Mouse (Mus musculus): ENCODE measurements at regions not wholly inside any gene's neighbourhood (a gene's known extent, or its start where the extent isn't known, plus 50 kb on each side); places are given as distances from the start of the nearest gene placed in this dataset.

DNA sequence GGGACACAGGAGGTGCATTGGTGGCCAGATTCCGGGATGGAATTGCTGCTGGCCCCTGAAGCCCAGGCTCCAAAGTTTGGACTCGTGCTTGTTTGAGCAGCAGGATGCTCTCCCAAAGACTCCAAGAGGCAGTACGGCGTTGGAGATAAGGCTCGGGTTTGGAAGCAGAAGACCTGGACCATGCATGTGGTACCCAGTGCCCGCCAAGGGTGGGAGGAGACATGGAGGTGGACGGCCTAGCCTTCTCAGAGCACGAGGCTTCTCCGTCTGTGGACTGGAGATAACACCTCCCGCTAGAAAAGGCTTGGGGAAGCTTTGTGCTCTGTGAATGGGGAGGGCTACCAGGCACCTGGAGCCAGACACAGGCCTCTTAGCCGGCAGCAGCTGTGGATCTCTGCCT lies 271.7 kb downstream of the Rps6kc1 start:
- no peak for DNase-seq

DNA sequence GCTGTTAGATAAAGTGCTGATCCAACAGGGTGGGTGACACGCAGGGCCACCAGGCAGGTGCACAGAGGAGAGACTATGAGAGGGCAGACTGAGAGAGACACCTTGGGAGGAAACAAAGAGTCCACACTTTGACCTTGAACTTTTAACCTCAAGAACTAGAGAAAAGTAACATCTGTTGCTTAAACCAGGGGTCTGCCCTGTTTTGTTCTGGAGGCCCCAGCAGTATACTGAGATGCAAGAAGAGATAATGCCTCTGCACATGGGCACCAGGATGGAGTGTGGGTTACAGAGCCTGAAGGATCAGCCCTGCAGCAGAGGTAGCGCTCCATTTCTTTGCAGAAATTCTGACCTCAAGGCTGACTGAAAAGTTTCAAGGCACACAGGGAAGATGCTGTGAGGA lies 276.6 kb downstream of the Rps6kc1 start:
- no peak for DNase-seq

DNA sequence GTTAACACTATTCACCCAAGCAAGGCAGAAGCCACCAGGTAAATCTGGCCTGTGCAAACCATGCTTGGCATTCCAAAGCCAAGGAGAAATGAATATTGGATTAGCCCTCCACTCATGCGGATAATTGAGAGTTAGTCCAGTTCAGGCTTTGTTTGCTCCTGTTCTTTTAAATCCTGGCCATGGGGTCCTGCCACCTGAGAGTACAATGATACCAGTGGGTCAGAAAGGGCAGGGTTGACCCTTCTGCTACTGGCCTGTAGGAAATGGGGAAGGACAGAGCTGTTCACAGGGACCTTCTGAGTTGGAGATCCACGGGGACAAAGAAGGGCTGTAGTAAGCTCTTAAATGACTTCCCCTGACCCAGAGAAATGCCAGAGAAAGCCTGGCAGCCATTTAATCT lies 279.9 kb downstream of the Rps6kc1 start:
- no peak for DNase-seq

DNA sequence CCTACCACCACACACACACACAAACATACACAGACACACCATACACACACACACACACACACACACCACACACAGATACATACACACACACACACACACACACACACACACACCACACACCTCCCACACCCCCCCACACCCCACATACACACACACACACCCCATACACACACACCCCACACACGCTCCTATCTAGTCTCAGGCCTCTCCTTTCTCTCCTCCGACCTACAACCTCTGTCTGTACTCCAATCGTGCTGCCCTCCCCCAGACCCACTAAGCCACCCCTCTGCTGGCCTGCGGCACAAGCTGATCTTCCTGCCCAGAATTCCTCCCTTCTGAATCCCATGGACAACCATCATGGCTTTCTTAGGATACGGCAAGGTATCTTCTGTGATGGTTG lies 281.4 kb downstream of the Rps6kc1 start:
- DNase-seq = no peak

- DNase-seq = no peak
Observed at GRCm38 (mm10) chr1:190623916-190624315, 287.7 kb downstream of the Rps6kc1 start.

DNA sequence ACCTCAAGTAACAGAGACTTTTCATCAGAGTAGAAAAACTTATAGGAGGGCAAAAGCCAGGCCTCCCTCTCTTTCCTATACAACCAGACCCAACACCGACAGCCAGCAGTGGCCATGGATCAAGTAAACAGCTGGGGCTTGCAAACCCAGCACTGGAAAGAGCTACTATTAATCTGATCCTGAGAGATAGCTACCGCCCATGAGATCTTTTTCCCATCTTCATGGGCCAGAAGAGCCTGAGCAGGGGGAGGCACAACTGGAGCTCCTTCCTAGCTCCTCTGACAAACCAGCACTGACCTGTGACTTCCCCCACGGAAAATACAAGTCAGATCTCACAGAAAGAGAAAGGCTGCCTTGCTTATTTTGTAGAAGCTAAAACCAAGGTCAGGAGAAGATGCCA lies 311.1 kb downstream of the Rps6kc1 start:
- no peak for DNase-seq

DNA sequence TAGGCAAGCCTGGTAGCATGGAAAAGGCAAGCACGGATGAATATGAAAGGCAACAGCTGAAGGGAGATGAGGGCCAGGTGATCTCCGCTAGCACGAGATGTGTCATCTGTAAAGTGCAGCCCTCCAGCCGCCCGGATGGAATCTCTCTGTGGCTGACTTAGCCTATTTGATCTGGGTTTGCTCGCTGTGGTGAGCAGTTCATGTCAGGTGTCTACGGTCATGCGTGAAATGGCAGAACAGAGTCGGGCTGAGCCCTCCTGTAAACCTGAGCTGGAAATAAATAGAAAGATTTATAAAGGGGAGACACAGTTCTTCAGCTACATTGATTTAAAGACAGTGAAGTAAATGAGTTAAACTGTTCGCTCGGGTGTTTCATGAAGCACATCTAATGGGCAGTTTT lies 311.9 kb downstream of the Rps6kc1 start:
- no peak for DNase-seq

- DNase-seq = no peak
Observed at GRCm38 (mm10) chr1:190596209-190596608, 315.4 kb downstream of the Rps6kc1 start.

GRCm38 (mm10) chr1:190591621-190592020 lies 319.9 kb downstream of the Rps6kc1 start:
- no peak for DNase-seq

GRCm38 (mm10) chr1:190589586-190589985 lies 322.0 kb downstream of the Rps6kc1 start:
- no peak for DNase-seq

DNA sequence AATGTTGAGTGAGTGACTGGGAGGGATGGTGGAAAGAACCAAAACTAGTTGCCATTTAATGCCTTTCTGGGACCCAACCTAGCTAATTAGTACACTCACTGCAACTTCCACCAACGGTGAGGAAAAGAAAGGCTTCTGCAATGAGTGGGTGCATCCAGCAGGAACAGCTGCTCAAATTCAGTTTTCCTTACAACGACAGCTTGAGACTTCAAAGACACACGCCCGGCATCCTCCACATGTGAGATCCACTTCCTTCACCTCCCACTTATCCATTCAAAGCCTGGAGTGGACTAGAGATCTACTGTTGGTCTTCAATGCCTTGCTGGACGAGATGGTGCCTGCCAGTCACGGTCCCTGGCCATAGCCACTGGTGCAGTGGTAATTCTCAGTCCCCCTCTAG lies 328.3 kb downstream of the Rps6kc1 start:
- DNase-seq = no peak

DNA sequence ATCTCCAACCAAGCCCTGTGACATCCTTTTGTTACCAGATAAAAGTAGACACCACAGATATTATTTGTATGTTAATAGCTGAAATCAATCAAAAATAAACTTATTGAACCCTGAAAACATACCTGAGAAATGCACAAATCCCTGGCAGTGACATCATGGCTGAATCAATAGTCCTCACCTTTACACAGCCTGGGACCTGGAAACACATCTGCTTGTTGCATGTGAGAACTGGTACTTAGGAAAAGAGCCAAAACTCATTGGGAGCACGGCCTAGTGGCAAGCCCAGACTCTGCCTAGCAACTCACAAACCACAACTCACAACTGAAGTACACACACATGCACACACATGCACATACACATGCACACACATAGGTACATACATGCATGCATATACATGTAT lies 330.9 kb downstream of the Rps6kc1 start:
- no peak for DNase-seq

DNA sequence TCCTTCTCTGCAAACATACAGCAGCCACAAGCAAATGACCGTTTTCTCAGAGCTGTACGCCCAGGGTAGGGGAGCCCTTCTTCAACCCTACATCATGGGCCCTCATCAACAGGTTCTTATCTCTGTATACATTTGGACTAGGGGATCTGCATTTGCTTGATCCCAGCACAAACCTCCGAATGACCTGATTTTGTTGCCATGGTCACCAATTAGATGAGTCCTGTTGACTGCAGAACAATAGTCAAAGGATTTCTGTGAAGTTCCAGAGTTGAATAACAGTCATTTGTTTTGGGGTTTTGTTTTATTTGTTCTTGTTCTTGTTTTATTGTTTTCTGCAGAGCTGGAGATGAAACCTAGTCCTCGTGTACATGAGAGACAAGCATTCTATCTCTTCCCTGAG lies 340.6 kb downstream of the Rps6kc1 start:
- DNase-seq = no peak

DNA sequence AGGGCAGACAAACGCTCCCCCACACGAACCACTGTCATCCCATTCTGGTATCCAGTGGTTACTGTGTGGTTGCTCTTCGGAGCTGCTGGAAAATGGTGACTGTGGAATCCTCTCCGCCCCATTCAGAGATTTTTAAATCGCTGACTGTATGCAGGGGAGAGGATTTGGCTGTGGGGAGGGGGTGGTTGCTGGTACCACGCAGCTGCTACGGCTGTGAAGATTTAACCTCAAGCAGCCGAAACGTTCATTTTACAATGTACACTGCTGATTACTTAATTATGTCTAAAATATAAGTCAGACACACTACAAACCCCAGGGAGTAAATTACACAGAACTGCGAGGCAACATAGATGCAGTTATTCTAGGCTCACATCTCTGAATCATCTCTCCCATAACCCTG lies 341.0 kb downstream of the Rps6kc1 start:
- no peak for DNase-seq

DNA sequence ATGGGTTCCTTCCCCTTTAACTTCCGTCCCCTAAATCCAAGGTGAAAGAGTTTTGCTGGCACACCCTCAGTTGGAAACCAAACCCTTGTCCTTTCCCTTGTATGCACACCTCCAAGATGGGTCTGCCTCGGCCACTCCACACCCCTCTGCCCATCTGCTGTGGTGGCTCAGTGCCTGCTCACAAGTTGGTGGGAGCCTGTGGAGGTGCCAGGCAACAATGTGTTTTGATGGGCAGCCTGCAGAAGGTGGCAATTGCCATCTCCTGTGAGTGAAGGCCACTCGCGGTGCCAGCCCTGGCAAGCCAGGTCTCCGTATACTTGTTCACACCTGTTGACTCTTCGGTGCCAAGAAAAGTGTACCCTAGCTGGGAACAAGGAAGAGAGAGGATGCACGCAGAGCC lies 344.8 kb downstream of the Rps6kc1 start:
- DNase-seq = no peak

DNA sequence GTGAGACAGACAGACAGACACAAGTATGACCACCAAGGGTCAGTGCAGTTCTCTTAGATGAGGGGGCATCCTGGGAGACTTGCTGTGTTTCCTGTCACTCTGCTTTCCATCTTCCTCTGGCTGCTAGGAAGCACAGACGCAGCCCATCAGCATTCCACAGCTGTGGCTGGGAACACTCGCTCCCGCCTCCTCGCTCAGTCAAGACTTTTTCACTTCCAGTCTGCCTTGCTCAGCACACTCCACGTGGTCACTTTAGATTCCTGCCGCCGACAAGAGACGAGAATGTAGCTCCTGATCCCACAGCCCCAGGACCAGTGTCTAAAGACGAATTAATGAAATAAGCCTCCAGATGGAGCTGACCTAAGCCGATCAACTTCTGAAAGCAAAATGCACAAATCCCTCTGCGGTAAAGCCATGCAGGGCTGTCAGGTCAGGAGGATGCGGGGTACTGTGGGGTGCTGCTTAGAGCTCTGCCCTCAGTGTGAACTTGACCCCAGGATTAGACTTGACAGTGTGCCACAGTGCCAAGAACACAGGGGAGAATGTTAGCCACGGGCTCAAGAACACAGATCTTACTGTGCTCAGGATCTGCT lies 348.6 kb downstream of the Rps6kc1 start:
- DNase-seq = no peak

GRCm38 (mm10) chr1:190560086-190560485 lies 351.5 kb downstream of the Rps6kc1 start:
- DNase-seq = no peak

GRCm38 (mm10) chr1:190541892-190542291 lies 369.7 kb downstream of the Rps6kc1 start:
- DNase-seq = no peak

GRCm38 (mm10) chr1:190532879-190533676 lies 362.6 kb upstream of the Prox1 start:
- no peak for DNase-seq

- no peak for DNase-seq
Observed at GRCm38 (mm10) chr1:190531224-190531623, 360.7 kb upstream of the Prox1 start.

- DNase-seq = no peak
Observed at GRCm38 (mm10) chr1:190530079-190530478, 359.6 kb upstream of the Prox1 start.

DNA sequence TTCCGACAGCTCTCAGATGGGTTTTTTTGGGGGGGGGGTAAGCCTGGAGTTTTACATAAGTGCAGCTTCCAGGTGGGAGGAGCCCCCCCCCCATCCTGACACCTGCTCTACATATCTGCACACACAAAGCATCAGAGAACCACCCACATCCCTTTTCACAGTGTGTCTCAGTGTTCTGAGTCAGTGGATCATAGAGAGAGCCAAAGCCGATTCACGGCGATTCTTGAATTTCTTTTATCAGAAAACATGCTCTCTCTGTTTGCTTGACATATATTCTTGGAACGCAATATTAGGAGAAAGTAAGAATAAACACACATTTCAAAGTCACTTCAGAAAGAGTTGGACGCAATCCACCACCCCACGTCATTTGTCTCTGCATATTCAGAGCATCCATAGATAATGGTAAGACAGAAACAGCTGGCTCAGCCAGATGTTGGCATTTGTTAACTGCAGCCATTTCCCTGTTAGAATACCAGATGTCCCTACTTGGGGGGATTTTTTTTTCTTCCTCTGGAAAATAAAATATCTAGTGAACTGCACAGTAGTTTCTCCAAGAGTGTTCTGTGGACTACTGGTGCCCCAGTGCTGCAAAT lies 357.1 kb upstream of the Prox1 start:
- DNase-seq = no peak

DNA sequence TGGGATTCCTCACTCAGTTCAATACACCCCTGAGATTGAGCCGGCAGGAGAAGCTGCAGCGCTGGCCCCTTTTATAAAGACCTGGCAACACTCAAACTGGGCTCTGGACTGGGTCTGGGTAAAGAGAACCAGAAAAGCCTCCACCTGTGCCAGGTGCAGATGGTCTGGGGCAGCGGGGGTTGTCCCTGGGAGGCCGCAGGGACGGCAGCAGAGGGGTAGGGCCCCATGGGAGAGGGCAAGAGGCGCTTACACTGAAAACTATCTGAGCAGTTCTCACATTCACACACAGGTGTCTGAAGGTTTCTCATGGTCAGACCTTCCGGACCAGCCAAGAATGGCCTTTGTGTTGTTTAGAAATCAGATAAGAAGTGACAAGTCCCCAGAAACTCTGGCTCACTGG lies 356.1 kb upstream of the Prox1 start:
- DNase-seq = no peak

DNA sequence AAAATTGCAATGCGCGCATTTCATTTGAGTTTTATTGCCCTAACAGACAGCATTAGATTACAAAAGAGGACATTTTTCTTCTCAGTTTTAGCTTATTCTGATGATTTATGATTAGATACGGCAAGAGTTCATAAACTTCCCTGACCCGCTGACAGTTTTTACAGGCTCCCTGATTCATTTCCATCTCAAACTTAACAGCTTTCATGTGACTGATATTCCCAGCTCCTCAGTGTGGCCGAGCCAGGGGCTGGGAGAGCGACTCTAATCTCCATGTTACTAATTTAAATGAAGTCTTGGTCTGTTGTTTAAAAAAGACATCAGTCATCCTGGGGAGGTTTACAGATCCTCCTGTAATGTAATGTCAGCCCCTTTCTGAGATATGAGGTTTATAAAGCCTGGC lies 355.5 kb upstream of the Prox1 start:
- DNase-seq = no peak

DNA sequence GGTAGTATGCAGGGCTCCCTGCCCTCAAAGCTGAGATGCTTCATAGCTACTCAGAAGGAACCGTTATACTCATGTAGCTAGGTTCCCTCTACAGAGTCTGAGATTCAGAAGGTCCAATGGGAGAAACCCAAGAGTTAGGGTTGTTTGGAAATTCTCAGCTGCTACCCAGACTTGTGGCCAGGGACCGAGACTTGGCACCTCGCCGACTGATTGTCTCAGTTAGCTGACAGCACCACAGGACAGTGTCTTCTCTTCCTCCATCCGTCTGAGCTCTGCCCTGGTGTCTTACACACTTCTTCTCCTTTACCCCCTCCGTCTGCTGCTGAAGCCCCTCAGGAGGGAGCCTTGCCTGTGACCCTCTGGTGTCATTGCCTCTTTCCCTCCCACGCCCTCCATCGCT lies 329.6 kb upstream of the Prox1 start:
- no peak for DNase-seq
